Mouse (Mus musculus): ENCODE measurements around the gene Cyp2w1.

DNA sequence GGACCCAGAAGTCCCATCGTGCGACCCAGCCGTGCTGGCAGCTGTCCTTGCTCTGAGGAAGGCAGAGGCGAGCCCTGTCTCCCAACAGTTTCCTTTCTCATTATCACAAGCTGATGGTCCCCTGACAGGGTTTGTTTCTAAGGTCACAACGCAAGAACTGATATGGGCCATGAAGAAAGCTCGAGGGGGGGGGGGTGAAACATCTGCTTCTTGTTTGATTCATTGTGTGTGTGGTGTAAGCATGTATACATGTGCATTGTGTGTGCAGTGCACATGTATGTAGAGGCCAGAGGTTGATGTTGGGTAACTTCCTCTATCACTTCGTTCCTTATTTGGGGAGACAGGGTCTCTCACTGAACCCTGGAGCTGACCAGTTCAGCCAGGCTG, 24.8 kb upstream of the Cyp2w1 start:
- TF ChIP-seq GATA1 (IDR thresholded peaks at IDR 0.05; ENCODE audit: borderline replicate concordance, low read length) (no peak), POLR2AphosphoS5 (IDR thresholded peaks at IDR 0.05; ENCODE audit: insufficient replicate concordance, low read depth, low read length) (no peak)
